Comparison of ENCODE assay signal across 18 mouse cellular contexts in the genomic region with DNA sequence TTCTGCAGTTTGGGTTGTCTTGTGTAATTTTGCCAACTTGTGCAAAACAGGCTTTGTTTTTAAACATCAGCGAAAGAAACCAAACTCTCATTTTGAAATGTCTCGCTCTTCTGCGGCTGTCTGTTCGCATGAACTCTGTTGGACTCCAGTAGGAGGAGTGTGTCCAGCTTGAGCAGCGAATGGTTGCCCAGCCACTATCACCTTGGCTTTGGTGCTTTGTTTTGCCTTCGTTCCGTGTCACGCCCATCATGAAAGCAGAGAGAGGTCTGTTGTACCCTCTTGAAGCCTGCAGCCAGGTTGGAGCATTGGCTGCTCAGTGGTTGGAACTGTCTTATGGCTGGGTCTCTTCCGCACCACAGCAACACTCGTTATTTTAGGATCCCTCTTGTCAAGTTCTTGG. TPM values are rescaled to one million over a fixed set of nuclear protein-coding genes. Genes with fewer than 3 reads are reported as not detected.
DNase-seq lines count a peak whose midpoint lies in the region; ATAC-seq and TF ChIP-seq lines count a peak whose summit lies in the region.
"Had no signal": no experiment of that assay in that cellular context is flagged by ENCODE, and none has a peak within 500 bp of the region (broad histone marks: within the 10 kb centered on the region; RNA-seq: fewer than 3 reads in every experiment).

No protein-coding gene starts in this region.

- no peak overlapping the region for H3K4me3 ChIP-seq in hindbrain, embryonic 10.5 days
- H3K4me3 ChIP-seq in hindbrain, embryonic 13.5 days, result no peak overlapping the region
- H3K4me3 ChIP-seq in stomach, embryonic 14.5 days (ENCODE audit: low read depth, low read length), result no peak overlapping the region
- no peak overlapping the region for H3K4me3 ChIP-seq in stomach, postnatal 0 days (ENCODE audit: low read depth, low read length)
- no peak overlapping the region for H3K4me3 ChIP-seq in limb, embryonic 10.5 days
- H3K4me3 ChIP-seq: embryonic facial prominence, embryonic 15.5 days; forebrain, embryonic 13.5 days; hindbrain, embryonic 15.5 days; kidney, embryonic 15.5 days; layer of hippocampus, adult 2 months; left cerebral cortex, adult 2 months; limb, embryonic 15.5 days; liver, embryonic 15.5 days; neural tube, embryonic 13.5 days had no signal

- no peak for ATAC-seq in hindbrain, embryonic 13.5 days (ENCODE audit: low FRiP score)
- ATAC-seq in stomach, embryonic 14.5 days (ENCODE audit: insufficient number of reproducible peaks, insufficient read depth, low FRiP score, low read depth), result 0 out of 2 replicates have a peak, but pooled peaks have one; percentile 4
- no peak; the same call in 1 of the 2 replicates for ATAC-seq in stomach, postnatal 0 days (ENCODE audit: low FRiP score, low TSS enrichment)

- no peaks in the 10 kb centered on the region for H3K27me3 ChIP-seq in hindbrain, embryonic 10.5 days (ENCODE audit: insufficient read depth, poor library complexity, severe bottlenecking)
- H3K27me3 ChIP-seq in hindbrain, embryonic 13.5 days, result no peaks in the 10 kb centered on the region
- H3K27me3 ChIP-seq in stomach, embryonic 14.5 days (ENCODE audit: control insufficient read depth, insufficient read depth, low read length), result no peaks in the 10 kb centered on the region
- H3K27me3 ChIP-seq in stomach, postnatal 0 days (ENCODE audit: control insufficient read depth, insufficient read depth, low read length), result no peaks in the 10 kb centered on the region
- H3K27me3 ChIP-seq in limb, embryonic 10.5 days (ENCODE audit: low read depth, poor library complexity, severe bottlenecking), result no peaks in the 10 kb centered on the region
- H3K27me3 ChIP-seq: embryonic facial prominence, embryonic 15.5 days; forebrain, embryonic 13.5 days; hindbrain, embryonic 15.5 days; kidney, embryonic 15.5 days; limb, embryonic 15.5 days; liver, embryonic 15.5 days; neural tube, embryonic 13.5 days had no signal

- H3K27ac ChIP-seq in hindbrain, embryonic 10.5 days, result peak overlapping the region; percentile 66
- no peak overlapping the region for H3K27ac ChIP-seq in hindbrain, embryonic 13.5 days
- H3K27ac ChIP-seq in stomach, embryonic 14.5 days (ENCODE audit: low read length), result no peak overlapping the region
- H3K27ac ChIP-seq in stomach, postnatal 0 days (replicated peaks), result no peak overlapping the region
- 0 out of 2 replicates have a peak overlapping the region, but pooled peaks have one; percentile 14 for H3K27ac ChIP-seq in limb, embryonic 10.5 days
- H3K27ac ChIP-seq: embryonic facial prominence, embryonic 15.5 days; forebrain, embryonic 13.5 days; hindbrain, embryonic 15.5 days; kidney, embryonic 15.5 days; layer of hippocampus, adult 2 months; left cerebral cortex, adult 2 months; limb, embryonic 15.5 days; liver, embryonic 15.5 days; neural tube, embryonic 13.5 days had no signal

- WGBS in hindbrain, embryonic 10.5 days, result 92% methylated on average over 10 of the region's 10 CpGs
- 90% methylated on average over 10 of the region's 10 CpGs for WGBS in hindbrain, embryonic 13.5 days
- 91% methylated on average over 10 of the region's 10 CpGs for WGBS in stomach, embryonic 14.5 days
- WGBS in stomach, postnatal 0 days, result 85% methylated on average over 10 of the region's 10 CpGs
- WGBS in limb, embryonic 10.5 days, result 96% methylated on average over 10 of the region's 10 CpGs

- H3K4me1 ChIP-seq in hindbrain, embryonic 10.5 days (replicated peaks), result peaks cover 7% of the 10 kb centered on the region
- peaks cover 26% of the 10 kb centered on the region for H3K4me1 ChIP-seq in hindbrain, embryonic 13.5 days (replicated peaks)
- peaks cover 5% of the 10 kb centered on the region; the same call in 1 of the 2 replicates for H3K4me1 ChIP-seq in stomach, embryonic 14.5 days (ENCODE audit: control insufficient read depth, insufficient read depth, low read length)
- no peaks in the 10 kb centered on the region for H3K4me1 ChIP-seq in stomach, postnatal 0 days (replicated peaks; ENCODE audit: control insufficient read depth, insufficient read depth)
- H3K4me1 ChIP-seq in limb, embryonic 10.5 days, result peaks cover 11% of the 10 kb centered on the region; the same call in 1 of the 2 replicates

- DNase-seq in heart, adult 18-20 months, result peak; percentile 42 to 47
- no peak for DNase-seq in heart, adult 9 months (ENCODE audit: low spot score in 2 of 2)
- DNase-seq in hindbrain, embryonic 10.5 days (ENCODE audit: low spot score), result no peak
- DNase-seq in stomach, postnatal 0 days (ENCODE audit: low spot score), result no peak
- DNase-seq in limb, embryonic 10.5 days (ENCODE audit: low spot score), result no peak
- no peak for DNase-seq in cerebellum, adult 11 months

- TF ChIP-seq CTCF in stomach, postnatal 0 days (IDR thresholded peaks at IDR 0.05; ENCODE audit: low read depth), result no peak

- no peak overlapping the region for H3K4me2 ChIP-seq in hindbrain, embryonic 13.5 days
- H3K4me2 ChIP-seq in stomach, embryonic 14.5 days (replicated peaks; ENCODE audit: low read depth, low read length), result no peak overlapping the region
- no peak overlapping the region for H3K4me2 ChIP-seq in stomach, postnatal 0 days (replicated peaks; ENCODE audit: low read depth)
- H3K4me2 ChIP-seq: embryonic facial prominence, embryonic 15.5 days; forebrain, embryonic 13.5 days; hindbrain, embryonic 15.5 days; kidney, embryonic 15.5 days; limb, embryonic 15.5 days; liver, embryonic 15.5 days; lung, embryonic 14.5 days; neural tube, embryonic 13.5 days had no signal

- H3K9ac ChIP-seq in hindbrain, embryonic 13.5 days, result no peak overlapping the region
- H3K9ac ChIP-seq in stomach, embryonic 14.5 days (replicated peaks; ENCODE audit: low read depth, low read length), result no peak overlapping the region
- no peak overlapping the region for H3K9ac ChIP-seq in stomach, postnatal 0 days (ENCODE audit: low read length)
- H3K9ac ChIP-seq: embryonic facial prominence, embryonic 15.5 days; forebrain, embryonic 13.5 days; hindbrain, embryonic 15.5 days; kidney, embryonic 15.5 days; limb, embryonic 15.5 days; liver, embryonic 15.5 days; lung, embryonic 14.5 days; neural tube, embryonic 13.5 days had no signal

- H3K9me3 ChIP-seq in hindbrain, embryonic 10.5 days, result no peaks in the 10 kb centered on the region
- H3K9me3 ChIP-seq in hindbrain, embryonic 13.5 days, result no peaks in the 10 kb centered on the region
- H3K9me3 ChIP-seq in stomach, embryonic 14.5 days (ENCODE audit: control insufficient read depth, low read depth, low read length), result no peaks in the 10 kb centered on the region
- H3K9me3 ChIP-seq in stomach, postnatal 0 days (ENCODE audit: control insufficient read depth, low read length), result no peaks in the 10 kb centered on the region
- no peaks in the 10 kb centered on the region for H3K9me3 ChIP-seq in limb, embryonic 10.5 days (replicated peaks)
- H3K9me3 ChIP-seq: embryonic facial prominence, embryonic 15.5 days; forebrain, embryonic 13.5 days; hindbrain, embryonic 15.5 days; kidney, embryonic 15.5 days; limb, embryonic 15.5 days; liver, embryonic 15.5 days; neural tube, embryonic 13.5 days had no signal

- peaks cover 93% of the 10 kb centered on the region for H3K36me3 ChIP-seq in hindbrain, embryonic 10.5 days
- H3K36me3 ChIP-seq in hindbrain, embryonic 13.5 days, result peaks cover 46% of the 10 kb centered on the region
- peaks cover 11% of the 10 kb centered on the region for H3K36me3 ChIP-seq in stomach, embryonic 14.5 days (ENCODE audit: control insufficient read depth, insufficient read depth, low read length)
- peaks cover 6% of the 10 kb centered on the region for H3K36me3 ChIP-seq in stomach, postnatal 0 days (ENCODE audit: control insufficient read depth, insufficient read depth, low read length)
- H3K36me3 ChIP-seq in limb, embryonic 10.5 days, result peaks cover 74% of the 10 kb centered on the region

- no peak for TF ChIP-seq EP300 in stomach, postnatal 0 days (optimal IDR thresholded peaks at IDR 0.05)

RNA-seq across cellular contexts. Expression of gene Jade1, which starts 43.7 kb away (rescaled TPM):
- total RNA-seq in heart, adult 18-20 months (2021), result 10 to 100 TPM; 28.5 to 32.3 TPM
- polyA plus RNA-seq in hindbrain, embryonic 10.5 days (2016; fragmentation: Nextera tagmentation; extraction: Ambion mirVana), result 12.2 and 19.1 TPM in 2 replicates
- polyA plus RNA-seq in hindbrain, embryonic 13.5 days (2015; fragmentation: Nextera tagmentation; extraction: Ambion mirVana), result 11.2 and 12.4 TPM in 2 replicates
- 12.1 and 12.6 TPM in 2 replicates for polyA plus RNA-seq in stomach, embryonic 14.5 days (2014; fragmentation: Nextera tagmentation; extraction: Ambion mirVana)
- 7.6 and 9.0 TPM in 2 replicates for polyA plus RNA-seq in stomach, postnatal 0 days (2015; fragmentation: Nextera tagmentation; extraction: Ambion mirVana)
- 16.4 and 17.6 TPM in 2 replicates for polyA plus RNA-seq in limb, embryonic 10.5 days (2016; fragmentation: Nextera tagmentation; extraction: Ambion mirVana)

Comparison
In these comparisons a context has a peak if more than half of its experiments do, and no peak if none do; other contexts are left out.
1. DNase-seq: peak in heart, adult 18-20 months (2 of 2); none in heart, adult 9 months (0 of 2), hindbrain, embryonic 10.5 days (single experiment), stomach, postnatal 0 days (single experiment), limb, embryonic 10.5 days (single experiment) and cerebellum, adult 11 months (single experiment).
2. H3K27ac ChIP-seq: peak in hindbrain, embryonic 10.5 days (single experiment) and limb, embryonic 10.5 days (single experiment); none in hindbrain, embryonic 13.5 days (single experiment), stomach, embryonic 14.5 days (single experiment) and stomach, postnatal 0 days (single experiment).